Mouse (Mus musculus) spleen, embryonic (tissue): ENCODE data around the gene Hoxa9.

Source experiments
- CTCF ChIA-PET: fragments of 350-600 bp; sonication (Branson Sonifier 250); formaldehyde crosslinking; loops from one replicate; lab custom pipeline; 2022; lab: Charles Lee

Hoxa9 gene

GRCm38 (mm10) chr6:52232984-52233545 is 2.2 kb upstream of the Hoxa9 start:
- CTCF ChIA-PET = interaction anchor here (0.6 to 0.9 kb wide), 3 partner anchors 10 to 1049 kb away, joined by 3 read pairs; no protein-coding TSS in a partner anchor

GRCm38 (mm10) chr6:52232568-52232965 is 1.7 kb upstream of the Hoxa9 start:
- CTCF ChIA-PET = interaction anchor here (0.6 kb wide), 2 partner anchors 24 to 1049 kb away, joined by 3 to 4 read pairs; no protein-coding TSS in a partner anchor

- CTCF ChIA-PET = interaction anchor here (0.6 kb wide), 1 partner anchor 25 kb away, joined by 4 read pairs; no protein-coding TSS in a partner anchor
Observed at GRCm38 (mm10) chr6:52231885-52232567, 1.1 kb upstream of the Hoxa9 start.

DNA sequence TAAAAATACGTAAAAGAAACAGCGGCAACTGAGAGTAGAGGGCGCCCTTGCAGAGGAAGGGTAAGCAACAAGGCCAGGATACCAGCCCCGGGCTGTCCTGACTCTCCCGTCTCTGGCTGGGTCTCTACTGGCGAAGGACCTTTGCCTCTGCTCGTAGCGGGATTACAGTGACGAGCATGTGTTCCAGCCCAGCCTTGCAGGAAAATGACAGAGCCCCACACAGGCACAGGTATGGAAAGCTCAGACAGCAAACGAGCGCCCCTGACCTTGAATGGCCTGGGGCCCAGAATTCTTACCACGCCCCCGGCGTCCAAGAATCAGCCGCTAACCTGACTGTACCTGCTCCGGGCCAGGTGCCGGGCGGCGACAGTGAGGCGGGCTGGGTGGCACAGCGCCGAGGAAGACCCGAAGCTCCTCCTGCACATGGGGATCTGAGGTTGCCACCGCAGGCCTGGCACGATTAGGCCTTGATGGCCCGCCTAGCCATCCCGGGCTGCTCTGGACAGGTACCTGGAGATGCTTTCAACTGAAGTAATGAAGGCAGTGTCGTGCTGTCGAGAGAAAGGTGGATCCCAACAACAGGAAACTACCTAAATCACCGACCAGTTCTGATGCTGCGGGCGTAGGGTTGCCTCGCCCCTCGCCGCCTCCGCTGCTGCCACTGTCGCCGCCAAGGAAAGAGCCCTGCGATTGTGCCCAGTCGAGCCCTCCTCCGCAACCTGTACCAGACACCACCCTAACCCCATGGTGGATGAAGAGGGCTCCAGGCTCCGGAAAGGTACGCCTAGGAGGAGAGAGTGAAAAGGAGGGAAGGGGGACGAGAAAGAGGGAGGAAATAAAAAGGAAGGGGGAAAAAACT is 1.1 kb downstream of the Hoxa9 start:
- CTCF ChIA-PET = interaction anchor here (0.7 to 0.9 kb wide), 5 partner anchors 11 to 363 kb away, joined by 3 to 5 read pairs (median 3); partner anchors contain the start of gene Hoxa10

- CTCF ChIA-PET = interaction anchor here (0.7 to 0.9 kb wide), 5 partner anchors 11 to 337 kb away, joined by 3 read pairs; partner anchors contain the start of gene Hoxa10
Observed at GRCm38 (mm10) chr6:52228475-52229465, 2.1 kb downstream of the Hoxa9 start.

DNA sequence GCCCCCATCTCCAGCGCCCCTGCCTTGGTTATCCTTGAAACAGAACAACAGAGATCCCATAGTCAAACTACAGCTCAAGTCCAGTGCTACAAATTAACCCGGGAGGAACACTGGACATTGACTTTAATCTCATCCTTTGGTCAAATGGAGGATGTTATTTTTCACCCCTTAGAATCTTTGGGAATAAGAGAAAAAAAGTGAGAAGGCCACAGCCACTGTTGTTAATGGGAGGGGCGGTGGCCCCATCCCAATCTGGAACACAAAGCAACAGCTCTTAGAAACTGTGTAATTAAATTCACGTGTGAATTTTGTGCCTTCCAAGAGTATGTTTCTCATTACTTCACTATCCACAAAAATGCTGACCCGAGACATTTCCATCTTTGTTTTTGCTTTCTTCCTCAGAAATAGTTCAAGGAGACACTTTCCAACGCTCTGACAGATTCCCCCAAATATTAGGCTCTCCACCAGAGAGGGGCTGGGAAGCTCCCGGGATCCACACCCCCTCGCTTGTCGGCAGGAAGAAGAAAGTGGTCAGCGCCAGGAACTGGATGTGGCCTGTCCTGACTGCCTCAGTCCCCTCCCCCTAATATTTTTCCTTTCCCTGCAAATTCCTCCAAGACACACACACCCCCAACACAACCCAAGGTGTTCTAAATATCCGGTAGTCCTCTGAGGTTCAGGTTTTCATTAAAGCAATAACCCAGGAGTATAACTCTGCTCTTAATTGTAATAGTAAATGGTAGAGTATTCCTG is 3.2 kb downstream of the Hoxa9 start:
- CTCF ChIA-PET = interaction anchor here (0.6 kb wide), 1 partner anchor 535 kb away, joined by 5 read pairs; no protein-coding TSS in a partner anchor

DNA sequence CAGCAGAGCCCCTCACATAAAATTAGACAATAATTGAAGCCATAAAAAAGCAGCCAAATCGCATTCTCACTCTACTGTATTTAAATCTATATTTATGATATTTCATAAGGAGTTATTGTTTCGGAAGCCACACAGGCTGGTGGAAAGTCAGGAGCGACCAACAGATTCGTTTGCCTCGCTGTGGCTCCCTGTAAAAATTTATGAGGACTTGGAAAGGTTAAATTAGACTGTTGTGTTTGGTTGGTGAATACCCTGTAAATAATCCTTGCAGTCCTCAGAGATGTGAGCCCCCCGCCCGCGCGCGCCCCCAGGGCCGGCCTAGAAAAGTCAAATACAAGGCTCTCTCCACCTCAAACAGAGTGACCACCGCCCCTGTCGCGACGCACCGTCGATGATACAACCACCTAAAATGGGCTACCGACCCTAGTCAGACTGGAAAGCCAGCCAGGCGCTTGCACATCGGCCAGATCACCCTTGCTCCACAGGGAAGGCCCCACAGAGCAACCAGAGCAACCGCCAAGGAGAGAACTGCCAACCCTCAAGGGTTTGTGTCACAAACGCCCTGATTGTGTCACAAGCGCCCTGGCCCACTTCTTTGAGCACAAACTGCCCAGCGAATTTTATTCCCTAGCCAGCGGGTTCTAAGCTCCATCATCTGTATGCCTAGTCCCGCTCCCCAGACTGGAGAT is 4.2 kb downstream of the Hoxa9 start:
- CTCF ChIA-PET = no interaction called here

DNA sequence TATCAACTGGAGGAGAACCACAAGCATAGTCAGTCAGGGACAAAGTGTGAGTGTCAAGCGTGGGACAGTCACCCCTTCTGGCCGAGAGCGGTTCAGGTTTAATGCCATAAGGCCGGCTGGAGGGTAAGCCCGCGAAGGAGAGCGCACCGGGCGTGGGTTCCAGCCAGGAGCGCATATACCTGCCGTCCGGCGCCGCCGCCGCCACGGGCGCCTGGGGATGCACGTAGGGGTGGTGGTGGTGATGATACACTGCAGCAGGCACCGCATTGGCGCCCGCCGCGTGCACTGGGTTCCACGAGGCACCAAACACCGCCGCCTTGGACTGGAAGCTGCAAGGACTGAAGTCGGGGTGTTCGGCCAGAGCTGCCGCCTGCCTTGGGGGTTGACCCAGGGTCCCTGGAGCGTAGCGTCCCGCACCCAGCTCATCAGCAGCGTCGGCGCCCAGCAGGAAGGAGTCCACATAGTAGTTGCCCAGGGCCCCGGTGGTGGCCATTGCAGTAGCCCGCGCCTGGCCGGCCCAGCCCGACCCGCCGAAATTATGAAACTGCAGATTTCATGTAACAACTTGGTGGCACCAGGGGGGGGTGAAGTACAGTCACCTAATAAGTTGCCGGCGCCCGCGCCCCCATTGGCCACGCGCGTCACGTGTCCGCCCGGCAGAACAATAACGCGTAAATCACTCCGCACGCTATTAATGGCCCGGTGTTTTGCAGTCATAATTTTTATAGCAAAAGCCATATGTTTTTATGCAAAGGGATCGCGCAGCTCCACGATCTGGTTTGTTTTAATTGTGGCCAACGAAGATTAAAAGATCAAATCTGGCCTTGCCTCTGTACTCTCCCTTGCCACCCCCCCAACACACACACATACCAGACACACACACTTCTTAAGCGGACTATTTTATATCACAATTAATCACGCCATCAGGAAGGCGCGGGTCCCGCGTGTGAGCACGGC is 5.0 kb downstream of the Hoxa9 start:
- CTCF ChIA-PET = interaction anchor here (0.6 to 1.0 kb wide), 2 partner anchors 727 to 1019 kb away, joined by 3 read pairs; no protein-coding TSS in a partner anchor

DNA sequence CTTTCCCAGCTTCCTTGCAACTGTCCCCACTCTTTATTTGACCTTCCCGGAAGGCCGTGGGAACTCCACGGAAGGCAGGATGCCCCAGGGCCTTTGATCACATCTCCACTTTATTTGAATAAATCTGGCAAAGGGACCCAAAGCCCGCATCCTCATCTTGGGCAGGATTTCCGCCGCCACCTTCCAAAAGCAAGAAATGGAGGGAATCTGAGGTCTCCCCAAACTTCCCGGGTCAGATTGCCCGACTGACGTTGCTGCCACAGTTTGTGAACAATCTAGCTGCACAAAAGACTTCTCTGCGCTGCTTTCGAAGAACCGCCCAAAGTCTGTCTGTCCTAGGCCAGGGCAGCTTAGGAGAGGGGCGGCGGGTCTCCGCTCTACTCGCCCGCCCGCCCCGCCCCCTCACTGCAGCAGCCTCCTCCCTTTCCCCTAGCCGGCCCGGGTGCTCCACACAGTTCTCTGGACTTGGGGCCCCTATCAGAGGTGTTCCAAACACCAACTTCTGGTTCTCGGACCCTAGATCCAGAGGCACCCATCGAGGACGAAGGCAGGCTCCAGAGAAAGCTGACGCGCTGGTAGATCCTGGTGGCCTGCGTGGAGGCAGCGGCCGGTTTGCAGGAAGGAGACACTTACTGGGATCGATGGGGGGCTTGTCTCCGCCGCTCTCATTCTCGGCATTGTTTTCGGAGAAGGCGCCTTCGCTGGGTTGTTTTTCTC is 5.8 kb downstream of the Hoxa9 start:
- CTCF ChIA-PET = interaction anchor here (0.6 to 1.0 kb wide), 3 partner anchors 252 to 1018 kb away, joined by 3 read pairs; no protein-coding TSS in a partner anchor

- CTCF ChIA-PET = interaction anchor here (0.6 to 0.9 kb wide), 5 partner anchors 15 to 253 kb away, joined by 3 to 4 read pairs (median 3); no protein-coding TSS in a partner anchor
Observed at GRCm38 (mm10) chr6:52223939-52224760, 6.7 kb downstream of the Hoxa9 start.

- CTCF ChIA-PET = interaction anchor here (0.6 to 0.7 kb wide), 2 partner anchors 11 to 19 kb away, joined by 3 to 5 read pairs; no protein-coding TSS in a partner anchor
Observed at GRCm38 (mm10) chr6:52222729-52223128, 8.2 kb downstream of the Hoxa9 start.

DNA sequence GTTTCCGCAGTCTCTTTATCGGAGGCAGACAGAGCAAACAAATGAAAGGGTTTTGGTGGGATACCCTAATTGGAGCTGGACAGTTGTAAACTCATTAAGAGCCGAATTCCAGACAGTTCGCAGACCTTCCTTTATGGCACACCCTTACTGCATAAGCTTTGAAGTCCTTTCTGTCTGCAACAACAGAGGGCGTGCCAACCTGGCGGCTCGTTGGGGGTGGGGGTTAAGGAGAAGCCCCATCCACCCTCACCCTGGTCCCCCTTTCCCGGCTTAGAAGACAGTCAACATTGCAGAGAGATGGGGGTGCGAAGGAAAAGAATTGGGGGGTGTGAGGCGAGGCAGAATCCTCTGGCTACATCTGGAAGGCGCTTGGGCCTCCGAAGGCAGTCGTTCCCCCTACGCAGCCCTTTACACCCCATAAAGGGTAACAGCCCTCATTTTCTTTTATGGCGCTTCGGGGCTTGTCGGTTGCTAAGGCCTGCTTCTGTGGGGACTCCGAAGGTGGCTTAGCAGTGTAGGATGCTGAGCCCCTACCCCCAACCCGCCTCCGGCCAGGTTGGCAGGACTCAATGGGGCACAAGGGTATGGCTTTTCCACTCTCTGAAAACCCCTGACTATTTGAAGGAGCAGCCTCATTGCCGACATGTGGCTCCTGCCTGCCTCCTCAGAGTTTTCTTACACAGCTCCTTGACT is 8.8 kb downstream of the Hoxa9 start:
- CTCF ChIA-PET = interaction anchor here (0.6 to 1.2 kb wide), 4 partner anchors 11 to 605 kb away, joined by 3 to 5 read pairs (median 4); no protein-coding TSS in a partner anchor

DNA sequence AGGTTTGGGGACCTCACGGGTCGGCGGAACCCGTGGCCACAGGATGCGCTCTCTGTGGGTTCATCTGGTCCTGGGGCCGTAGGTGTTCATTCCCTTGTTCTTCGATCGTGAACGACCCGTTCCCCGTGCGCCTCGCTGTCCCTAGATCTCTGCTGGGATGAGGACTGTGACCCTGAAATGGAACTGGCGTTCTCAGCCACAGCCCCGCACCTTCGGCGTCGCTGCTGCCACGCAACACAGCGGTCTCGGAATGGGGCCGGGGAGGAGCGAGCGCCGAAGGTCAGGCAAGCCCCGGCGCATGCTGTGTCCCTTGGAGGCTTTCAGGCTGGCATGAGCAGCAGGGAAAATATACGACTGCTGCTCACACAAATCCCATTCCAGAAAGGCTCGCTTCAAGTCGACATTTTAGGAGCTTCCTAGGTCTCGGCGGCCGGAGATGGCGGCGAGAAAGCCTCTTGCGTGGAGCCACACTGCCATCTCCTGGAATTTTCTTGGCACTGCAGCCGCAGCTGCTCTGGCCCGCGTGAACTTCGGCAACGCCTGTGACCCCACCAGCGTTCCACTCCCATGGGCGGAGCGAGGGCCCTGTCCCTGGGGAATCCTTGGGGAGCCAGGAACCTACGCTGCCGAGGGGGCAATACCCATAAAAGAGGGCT is 9.4 kb downstream of the Hoxa9 start, which contains the start of gene Hoxa7:
Hoxa7 (minus strand) TSS at position 518 of the 656 bp plus-strand sequence.
- CTCF ChIA-PET = interaction anchor here (0.6 to 1.2 kb wide), 4 partner anchors 10 to 1042 kb away, joined by 3 to 4 read pairs (median 3); no protein-coding TSS in a partner anchor

- CTCF ChIA-PET = interaction anchor here (0.6 to 1.2 kb wide), 4 partner anchors 9 to 1041 kb away, joined by 3 to 4 read pairs (median 3); no protein-coding TSS in a partner anchor
Observed at GRCm38 (mm10) chr6:52220865-52221310, 10.0 kb downstream of the Hoxa9 start.
